Mouse (Mus musculus) forebrain, embryonic 14.5 days (tissue): ENCODE results near the gene Timd4. TPM values are rescaled to one million over a fixed set of nuclear protein-coding genes. Genes with fewer than 3 reads are reported as not detected.

Experiments used
- polyA plus RNA-seq: library from polyadenylated mRNA; unstranded; fragments of >200 nt; fragmentation: Nextera tagmentation; extraction: Ambion mirVana; gene quantifications from 2 replicates; pipeline ENCODE4 v1.2.1, GENCODE M21; 2014

The Timd4 gene
- polyA plus RNA-seq, 1 experiment from 2014 or later: 0.08 TPM

Other genes starting within 250 kb of the Timd4 start
- gene BC053393, start 239.3 kb upstream of the Timd4 start, polyA plus RNA-seq: not detected in 2 replicates
- not detected in 2 replicates for gene Dppa1, start 181.5 kb upstream of the Timd4 start, polyA plus RNA-seq
- gene Timd2, start 103.7 kb upstream of the Timd4 start, polyA plus RNA-seq: 0.09 TPM in 1 of 2 replicates, not detected in the other
- not detected in 2 replicates for gene Havcr1, start 75.7 kb upstream of the Timd4 start, polyA plus RNA-seq